Mouse (Mus musculus) neutrophil, adult 65 days (primary cell): ENCODE measurements around the gene Kdm1a. TPM values are rescaled to one million over a fixed set of nuclear protein-coding genes. Genes with fewer than 3 reads are reported as not detected.

ENCODE experiments used
- total RNA-seq: library from RNA; stranded (reverse); gene quantifications from 2 replicates; pipeline ENCODE4 v1.2.4, GENCODE M21; 2023

Gene Kdm1a
- total RNA-seq = 18.8 and 22.7 TPM in 2 replicates

GRCm38 (mm10) chr4:136602568-136602967 is at the start of gene Kdm1a:
Gene Kdm1a (minus strand): TSS chr4:136602723.

GRCm38 (mm10) chr4:136622388-136622787 is 19.9 kb upstream of the Kdm1a start, which contains the start of gene Lactbl1:
Gene Lactbl1 (plus strand): TSS chr4:136622621.

DNA sequence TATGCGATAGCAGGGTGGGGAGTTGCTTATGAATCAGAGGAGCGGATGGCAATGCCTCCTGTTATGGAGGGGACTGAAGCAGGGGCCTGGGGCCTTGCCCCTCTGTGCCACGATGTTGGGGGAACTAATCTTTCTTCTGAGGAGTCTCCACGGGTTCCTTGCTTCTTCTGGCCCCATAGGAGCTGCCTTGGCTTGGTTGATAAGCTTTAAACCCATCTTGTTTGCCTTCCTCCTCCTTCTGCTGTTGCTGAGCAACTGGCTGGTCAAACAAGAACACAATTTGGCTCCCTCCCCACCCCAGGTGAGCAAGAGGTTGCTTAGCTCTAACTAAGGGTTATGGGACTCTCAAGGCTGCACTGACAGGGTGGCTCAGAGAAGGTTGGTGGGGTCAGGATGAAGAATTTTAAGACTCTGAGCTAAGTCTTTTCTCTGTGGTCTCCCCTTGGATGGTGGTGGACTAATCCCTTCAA is 7.9 kb upstream of the Kdm1a start, which contains the start of gene Tex46:
Tex46 (plus strand) TSS at position 51 of the 470 bp plus-strand sequence.

Other genes starting within 250 kb of the Kdm1a start
- gene Htr1d, start 179.2 kb downstream of the Kdm1a start, total RNA-seq = not detected in 2 replicates
- not detected in 2 replicates for gene 6030445D17Rik, start 140.5 kb downstream of the Kdm1a start, total RNA-seq
- gene Luzp1, start 133.0 kb downstream of the Kdm1a start, total RNA-seq = 1.1 and 2.5 TPM in 2 replicates
- gene Tex46, start 7.7 kb upstream of the Kdm1a start, total RNA-seq = not detected in 2 replicates
- gene Lactbl1, start 19.9 kb upstream of the Kdm1a start, total RNA-seq = not detected in 2 replicates
- 0.36 TPM in 1 of 2 replicates, not detected in the other for gene Ephb2, start 233.3 kb upstream of the Kdm1a start, total RNA-seq